11 mouse cellular contexts compared by ENCODE assay signal in the genomic region with DNA sequence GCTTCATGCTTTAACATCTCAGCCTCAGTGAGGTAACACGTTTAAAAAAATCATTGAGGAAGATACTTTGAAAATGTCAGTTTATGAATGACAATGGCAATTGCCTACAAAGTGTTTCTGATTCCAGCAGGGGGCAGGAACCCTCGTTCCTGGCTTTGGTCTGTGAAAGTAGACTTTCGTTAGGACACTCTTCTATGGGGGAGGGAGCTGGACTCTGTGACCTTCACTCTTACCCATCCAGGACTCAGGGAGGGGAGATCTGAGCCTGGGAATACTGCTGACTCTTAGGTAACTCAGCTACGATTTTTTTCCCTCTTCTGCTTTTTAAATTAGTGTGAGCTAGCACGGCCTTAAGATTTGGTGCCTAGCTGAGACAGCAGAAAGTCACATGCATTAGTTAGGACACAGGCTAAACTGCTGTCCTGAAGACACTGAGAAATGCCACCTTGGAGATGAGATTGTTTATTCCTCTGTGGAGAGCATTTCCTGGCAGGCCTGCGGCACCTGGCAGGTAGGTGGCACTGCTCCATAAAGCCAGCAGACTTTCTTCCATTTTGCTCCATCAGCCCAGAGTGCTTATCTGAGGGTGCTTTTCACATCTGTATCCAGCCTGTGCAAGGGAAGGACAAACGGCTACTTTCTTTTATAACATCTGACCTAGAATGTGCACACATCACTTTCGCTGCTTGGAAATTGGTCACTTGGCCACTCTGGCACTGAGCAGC.
DNase-seq lines count a peak whose midpoint lies in the region; ATAC-seq and TF ChIP-seq lines count a peak whose summit lies in the region.
"Had no signal": no experiment of that assay in that cellular context is flagged by ENCODE, and none has a peak within 500 bp of the region (broad histone marks: within the 10 kb centered on the region; RNA-seq: fewer than 3 reads in every experiment).

No protein-coding gene starts in this region.

- H3K4me1 ChIP-seq in hindbrain, postnatal 0 days (ENCODE audit: insufficient read depth, low read length) = no peaks in the 10 kb centered on the region
- H3K4me1 ChIP-seq in hindbrain, embryonic 16.5 days (ENCODE audit: control insufficient read depth, insufficient read depth, low read depth, low read length) = no peaks in the 10 kb centered on the region
- H3K4me1 ChIP-seq in kidney, postnatal 0 days (replicated peaks; ENCODE audit: insufficient read depth, low read length) = 0 out of 2 replicates have a peak, but pooled peaks cover 6% of the 10 kb centered on the region
- H3K4me1 ChIP-seq: liver, embryonic 15.5 days had no signal

- in situ Hi-C loops in Patski (cut with MboI; ENCODE audit: low pct_unique_long_range_greater_than_20kb) = no loop called here

- no peak overlapping the region for H3K4me2 ChIP-seq in hindbrain, postnatal 0 days (ENCODE audit: low read depth, low read length)
- H3K4me2 ChIP-seq in hindbrain, embryonic 16.5 days (ENCODE audit: low read length) = no peak overlapping the region
- no peak overlapping the region for H3K4me2 ChIP-seq in kidney, postnatal 0 days (ENCODE audit: low read length)
- H3K4me2 ChIP-seq: liver, embryonic 15.5 days had no signal

- CTCF ChIA-PET in Patski (lab: Charles Lee) = no interaction called here

- no peak overlapping the region for H3K27ac ChIP-seq in hindbrain, postnatal 0 days
- H3K27ac ChIP-seq in hindbrain, embryonic 16.5 days (ENCODE audit: low read depth, low read length) = no peak overlapping the region
- no peak overlapping the region for H3K27ac ChIP-seq in kidney, postnatal 0 days
- H3K27ac ChIP-seq: liver, embryonic 15.5 days had no signal

- intact Hi-C loops in left cerebral cortex, postnatal 25 days (cut with DNase I) = no loop called here

- POLR2A ChIA-PET in Patski (lab: Charles Lee) = no interaction called here

- DNase-seq in hindbrain, postnatal 0 days (ENCODE audit: low spot score) = peak; percentile 28
- no peak for DNase-seq in Patski (ENCODE audit: low read depth, low spot score)
- no peak for DNase-seq in brain, embryonic 14.5 days (ENCODE audit: low read depth)
- DNase-seq in kidney, postnatal 0 days (ENCODE audit: low spot score) = peak; percentile 50
- no peak for DNase-seq in left cerebral cortex, postnatal 25 days (ENCODE audit: low spot score in 2 of 2)
- DNase-seq: gastrocnemius, postnatal 10 days; heart, postnatal 4 days had no signal

- 65% methylated on average over 8 of the region's 8 CpGs for WGBS in hindbrain, postnatal 0 days
- 64% methylated on average over 8 of the region's 8 CpGs for WGBS in hindbrain, embryonic 16.5 days
- 45% methylated on average over 8 of the region's 8 CpGs for WGBS in kidney, postnatal 0 days

- 0 out of 2 replicates have a peak, but pooled peaks have one; percentile 35 for ATAC-seq in hindbrain, postnatal 0 days
- no peak for ATAC-seq in hindbrain, embryonic 16.5 days
- no peak for ATAC-seq in Patski
- ATAC-seq in kidney, postnatal 0 days (replicated peaks; ENCODE audit: low FRiP score, low read depth) = peak; percentile 80
- no peak for ATAC-seq in erythroblast, adult 5-6 weeks (replicated peaks; ENCODE audit: low FRiP score, poor library complexity, severe bottlenecking)

- no peaks in the 10 kb centered on the region for H3K36me3 ChIP-seq in hindbrain, postnatal 0 days (ENCODE audit: insufficient read depth, low read length)
- no peaks in the 10 kb centered on the region for H3K36me3 ChIP-seq in hindbrain, embryonic 16.5 days (ENCODE audit: control insufficient read depth, insufficient read depth, low read length)
- no peaks in the 10 kb centered on the region for H3K36me3 ChIP-seq in kidney, postnatal 0 days (ENCODE audit: insufficient read depth, low read length)
- H3K36me3 ChIP-seq: liver, embryonic 15.5 days had no signal

- H3K9me3 ChIP-seq in hindbrain, postnatal 0 days (ENCODE audit: low read length) = 0 out of 2 replicates have a peak, but pooled peaks cover 4% of the 10 kb centered on the region
- H3K9me3 ChIP-seq in hindbrain, embryonic 16.5 days (ENCODE audit: control insufficient read depth, low read length) = no peaks in the 10 kb centered on the region
- no peaks in the 10 kb centered on the region for H3K9me3 ChIP-seq in kidney, postnatal 0 days (replicated peaks; ENCODE audit: low read length)
- H3K9me3 ChIP-seq: liver, embryonic 15.5 days had no signal

- peak; percentile 46 for TF ChIP-seq CTCF in hindbrain, postnatal 0 days (IDR thresholded peaks at IDR 0.05; ENCODE audit: low read depth)
- peak; percentile 24 for TF ChIP-seq CTCF in Patski (IDR thresholded peaks at IDR 0.05)
- peak; percentile 13; the same call in 1 of the 2 replicates for TF ChIP-seq CTCF in brain, embryonic 14.5 days (IDR thresholded peaks at IDR 0.05; ENCODE audit: borderline replicate concordance, extremely low read depth, insufficient read depth, insufficient read length)
- TF ChIP-seq CTCF in kidney, postnatal 0 days (IDR thresholded peaks at IDR 0.05; ENCODE audit: low read depth) = peak; percentile 56

- no peak for TF ChIP-seq POLR2A in brain, embryonic 14.5 days (IDR thresholded peaks at IDR 0.05; ENCODE audit: borderline replicate concordance, extremely low read depth, insufficient read depth, insufficient read length, poor library complexity, severe bottlenecking)

- H3K4me3 ChIP-seq in hindbrain, postnatal 0 days (ENCODE audit: low read length) = no peak overlapping the region
- H3K4me3 ChIP-seq in hindbrain, embryonic 16.5 days (ENCODE audit: low read length) = no peak overlapping the region
- H3K4me3 ChIP-seq in kidney, postnatal 0 days (replicated peaks; ENCODE audit: low read depth, low read length) = no peak overlapping the region
- H3K4me3 ChIP-seq: erythroblast, embryonic 14.5 days; liver, embryonic 15.5 days had no signal

- no peaks in the 10 kb centered on the region for H3K27me3 ChIP-seq in hindbrain, postnatal 0 days (ENCODE audit: insufficient read depth, low read length)
- H3K27me3 ChIP-seq in hindbrain, embryonic 16.5 days (replicated peaks; ENCODE audit: control insufficient read depth, insufficient read depth, low read length) = no peaks in the 10 kb centered on the region
- no peaks in the 10 kb centered on the region for H3K27me3 ChIP-seq in Patski
- no peaks in the 10 kb centered on the region for H3K27me3 ChIP-seq in kidney, postnatal 0 days (ENCODE audit: insufficient read depth, low read length)
- H3K27me3 ChIP-seq: liver, embryonic 15.5 days had no signal

- no peak overlapping the region for H3K9ac ChIP-seq in hindbrain, postnatal 0 days (replicated peaks; ENCODE audit: low read length)
- H3K9ac ChIP-seq in hindbrain, embryonic 16.5 days (ENCODE audit: low read depth, low read length) = no peak overlapping the region
- H3K9ac ChIP-seq in kidney, postnatal 0 days (ENCODE audit: low read depth, low read length) = no peak overlapping the region
- H3K9ac ChIP-seq: liver, embryonic 15.5 days had no signal

Comparison
In these comparisons a context has a peak if more than half of its experiments do, and no peak if none do; other contexts are left out.
1. ATAC-seq: peak in hindbrain, postnatal 0 days (single experiment) and kidney, postnatal 0 days (single experiment); none in hindbrain, embryonic 16.5 days (single experiment), Patski (single experiment) and erythroblast, adult 5-6 weeks (single experiment).
2. DNase-seq: peak in hindbrain, postnatal 0 days (single experiment) and kidney, postnatal 0 days (single experiment); none in Patski (single experiment), brain, embryonic 14.5 days (single experiment) and left cerebral cortex, postnatal 25 days (0 of 2).
3. Peak in every context shown above with its lines, with median percentiles within 50 percentile points of each other: CTCF ChIP-seq.